Mouse (Mus musculus): ENCODE data around the gene Akt1. TPM values are rescaled to one million over a fixed set of nuclear protein-coding genes. Genes with fewer than 3 reads are reported as not detected.

Akt1 gene
- total RNA-seq, 2 experiments from 2014 or later, result 143 to 162 TPM

DNA sequence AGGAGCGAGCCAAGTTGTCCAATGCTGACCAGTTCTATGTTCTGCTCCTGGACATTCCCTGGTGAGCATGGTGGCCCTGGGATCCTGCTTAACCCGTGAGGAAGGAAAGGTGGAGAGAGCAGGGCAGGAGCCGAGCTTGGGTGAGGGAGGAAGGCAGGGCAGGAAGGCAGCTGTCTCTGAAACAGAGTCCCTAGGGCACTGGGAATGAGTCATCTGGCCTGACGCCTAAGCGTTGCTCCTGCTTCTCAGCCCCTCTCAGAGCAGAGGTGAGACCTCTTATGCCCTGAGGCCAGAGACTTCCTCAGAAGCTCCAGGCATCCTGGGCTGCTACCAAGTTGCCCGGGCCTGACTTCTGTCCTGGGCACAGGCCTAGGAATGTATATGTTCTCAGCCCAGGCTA lies 67.7 kb downstream of the Akt1 start:
- intact Hi-C loops (cut with DNase I), result no loop called here
- no peak for DNase-seq (ENCODE audit: low spot score in 2 of 2)

DNA sequence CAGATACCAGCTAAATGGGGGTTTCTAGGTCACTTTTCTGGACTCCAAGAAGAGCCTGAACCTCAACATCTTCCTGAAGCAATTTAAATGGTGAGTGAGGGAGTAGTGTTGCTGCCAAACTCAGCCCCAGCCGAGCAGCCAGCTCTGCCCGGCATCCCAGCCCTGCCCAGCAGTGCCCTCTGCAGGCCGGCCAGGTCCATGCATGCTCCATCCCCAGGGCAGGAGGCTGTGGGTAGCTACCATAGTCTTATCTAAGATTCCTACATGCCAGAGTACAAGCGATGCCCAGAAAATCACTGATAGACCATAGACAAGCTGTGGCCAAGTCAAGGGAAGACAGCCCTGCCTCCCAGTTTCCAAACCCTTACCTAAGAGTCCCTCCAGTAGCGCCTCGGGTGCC lies 68.9 kb downstream of the Akt1 start:
- intact Hi-C loops (cut with DNase I), result loop anchor here (1.0 kb wide), 1 partner anchor 53 kb away; no protein-coding TSS in a partner anchor
- peak; percentile 79 to 83 for DNase-seq (ENCODE audit: low spot score in 2 of 2)

GRCm38 (mm10) chr12:112604709-112605649 lies 69.7 kb downstream of the Akt1 start:
- intact Hi-C loops (cut with DNase I), result loop anchor here (1.0 kb wide), 1 partner anchor 53 kb away; no protein-coding TSS in a partner anchor

DNA sequence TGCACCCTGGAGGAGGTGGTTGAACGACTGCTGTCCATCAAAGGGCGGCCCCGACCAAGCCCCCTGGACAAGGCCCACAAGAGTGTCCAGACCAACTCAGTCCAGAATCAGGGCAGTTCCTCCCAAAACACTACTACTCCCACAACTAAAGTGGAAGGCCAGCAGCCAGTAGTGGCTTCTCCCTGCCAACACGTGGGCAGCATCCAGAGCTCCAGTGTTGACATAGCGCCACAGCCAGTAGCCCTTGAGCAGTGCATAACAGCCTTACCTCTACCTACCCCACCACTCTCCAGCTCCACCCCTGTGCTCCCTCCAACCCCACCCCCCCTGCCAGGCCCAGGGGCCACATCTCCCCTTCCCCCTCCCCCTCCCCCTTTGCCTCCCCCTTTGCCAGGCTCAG lies 70.7 kb downstream of the Akt1 start:
- intact Hi-C loops (cut with DNase I), result no loop called here
- DNase-seq (ENCODE audit: low spot score in 2 of 2), result no peak

More at GRCm38 (mm10) chr12:112604709-112605649, 69.7 kb downstream of the Akt1 start:
- DNase-seq (ENCODE audit: low spot score in 2 of 2), result peak in 1 of 2 experiments; percentile 34

Small RNA genes lying within 50 kb of the gene (microRNA-seq; reads per million reads assigned to microRNA genes)
- not detected for gene Mir6939

Other genes with a start within 250 kb of the Akt1 start
- gene A530016L24Rik, start 185.4 kb downstream of the Akt1 start, total RNA-seq (2021), result under 1 TPM in 1 of 2 experiments, not detected in 1; 0.22 TPM
- gene Tmem179, start 158.1 kb downstream of the Akt1 start, total RNA-seq (2021), result 100 to 1,000 TPM; 120 to 140 TPM
- gene Inf2, start 86.1 kb downstream of the Akt1 start, total RNA-seq (2021), result 100 to 1,000 TPM; 128 to 143 TPM
- 10 to 100 TPM; 14.3 to 25.8 TPM for gene Adssl1, start 54.8 kb downstream of the Akt1 start, total RNA-seq (2021)
- 10 to 100 TPM; 17.8 to 23.0 TPM for gene Siva1, start 30.2 kb downstream of the Akt1 start, total RNA-seq (2021)
- gene Zbtb42, start 3.9 kb upstream of the Akt1 start, total RNA-seq (2021), result under 1 TPM; 0.70 to 0.81 TPM
- 100 to 1,000 TPM; 258 to 267 TPM for gene Cep170b, start 45.6 kb upstream of the Akt1 start, total RNA-seq (2021)
- 10 to 100 TPM in 1 of 2 experiments, 1 to 10 TPM in 1; 9.3 to 10.3 TPM for gene Pld4, start 85.8 kb upstream of the Akt1 start, total RNA-seq (2021)
- 1 to 10 TPM; 6.1 to 6.8 TPM for gene Ahnak2, start 127.8 kb upstream of the Akt1 start, total RNA-seq (2021)
- gene Clba1, start 134.1 kb upstream of the Akt1 start, total RNA-seq (2021), result 10 to 100 TPM; 17.4 to 22.1 TPM
- 10 to 100 TPM in 1 of 2 experiments, 1 to 10 TPM in 1; 9.2 to 10.9 TPM for gene Cdca4, start 154.5 kb upstream of the Akt1 start, total RNA-seq (2021)
- gene Gpr132, start 193.3 kb upstream of the Akt1 start, total RNA-seq (2021), result not detected